Mouse (Mus musculus): ENCODE results near the gene Cnih1.
"Not testable (repeated sequence)": the region's sequence is repeated elsewhere in the genome, so short reads cannot be mapped to it uniquely, and the experiment has no call there.

Gene Cnih1

DNA sequence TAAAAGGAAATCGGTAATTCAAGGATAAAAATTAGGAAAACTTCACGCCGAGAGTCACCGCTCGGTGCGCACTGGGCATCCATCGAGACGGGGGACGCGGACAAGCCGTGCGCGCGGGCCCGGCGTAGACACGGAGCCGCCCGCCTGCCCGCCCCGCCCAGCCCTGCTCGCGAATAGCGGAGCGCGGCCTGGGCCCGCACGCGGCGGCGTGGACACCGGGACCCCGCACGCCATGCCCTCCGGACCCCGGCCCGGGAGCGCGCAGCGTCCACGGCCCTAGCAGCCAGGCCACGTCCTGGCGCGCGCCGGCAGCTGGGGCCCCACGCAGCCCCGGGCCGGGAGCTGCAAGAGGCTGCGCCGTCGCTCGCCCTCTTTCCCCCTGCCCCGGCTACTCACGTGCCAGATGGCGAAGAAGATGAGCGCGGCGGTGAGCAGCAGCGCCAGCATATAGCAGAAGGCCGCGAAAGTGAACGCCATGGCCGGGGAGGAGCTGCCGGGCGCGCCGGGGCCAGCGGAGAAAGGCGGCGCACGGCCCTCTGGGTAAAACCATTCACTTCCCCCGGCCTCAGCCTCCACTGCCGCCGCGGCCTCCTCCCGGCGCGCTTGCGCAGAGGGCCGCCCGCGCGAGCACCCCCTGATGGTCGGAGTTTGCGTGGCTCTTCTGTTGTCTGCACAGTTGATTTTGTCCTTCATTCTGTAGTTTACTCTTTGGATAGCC lies at the start of gene Cnih1:
TSS of gene Cnih1 (minus strand) at position 625 of the 718 bp plus-strand sequence.
- DNase-seq (ENCODE audit: extremely low spot score, low spot score) = peak; percentile 92

GRCm38 (mm10) chr14:46832354-46833272 lies 44.4 kb upstream of the Cnih1 start:
- peak; percentile 18 for DNase-seq (ENCODE audit: extremely low spot score, low spot score)

GRCm38 (mm10) chr14:46831837-46832333 lies 43.7 kb upstream of the Cnih1 start, which contains the start of gene Cgrrf1:
Gene Cgrrf1, plus strand, starts transcription at chr14:46832125.
- DNase-seq (ENCODE audit: extremely low spot score, low spot score) = peak; percentile 95

DNA sequence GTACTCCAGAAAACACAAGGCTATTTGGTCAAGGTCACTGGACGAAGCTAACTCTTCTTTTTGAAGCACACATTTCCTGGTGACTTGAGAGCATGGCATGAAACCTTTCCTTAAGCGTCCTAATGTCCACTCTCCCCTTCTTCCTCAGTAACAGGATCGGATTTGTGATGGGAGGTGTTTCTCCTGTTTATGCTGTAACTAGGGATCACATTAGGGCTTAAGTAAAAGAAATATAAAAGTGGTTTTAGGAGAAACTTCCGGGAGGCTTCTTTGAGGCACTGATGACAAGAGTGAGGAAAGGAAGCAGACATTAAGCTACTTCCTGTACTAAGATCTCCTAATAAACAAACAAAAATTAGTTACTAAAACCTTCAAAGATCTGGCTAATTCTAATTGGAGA lies 43.1 kb upstream of the Cnih1 start:
- no peak for DNase-seq (ENCODE audit: extremely low spot score, low spot score)

- DNase-seq (ENCODE audit: extremely low spot score, low spot score) = no peak
Observed at GRCm38 (mm10) chr14:46827430-46827829, 39.2 kb upstream of the Cnih1 start.

GRCm38 (mm10) chr14:46823996-46824395 lies 35.8 kb upstream of the Cnih1 start:
- no peak for DNase-seq (ENCODE audit: extremely low spot score, low spot score)

DNA sequence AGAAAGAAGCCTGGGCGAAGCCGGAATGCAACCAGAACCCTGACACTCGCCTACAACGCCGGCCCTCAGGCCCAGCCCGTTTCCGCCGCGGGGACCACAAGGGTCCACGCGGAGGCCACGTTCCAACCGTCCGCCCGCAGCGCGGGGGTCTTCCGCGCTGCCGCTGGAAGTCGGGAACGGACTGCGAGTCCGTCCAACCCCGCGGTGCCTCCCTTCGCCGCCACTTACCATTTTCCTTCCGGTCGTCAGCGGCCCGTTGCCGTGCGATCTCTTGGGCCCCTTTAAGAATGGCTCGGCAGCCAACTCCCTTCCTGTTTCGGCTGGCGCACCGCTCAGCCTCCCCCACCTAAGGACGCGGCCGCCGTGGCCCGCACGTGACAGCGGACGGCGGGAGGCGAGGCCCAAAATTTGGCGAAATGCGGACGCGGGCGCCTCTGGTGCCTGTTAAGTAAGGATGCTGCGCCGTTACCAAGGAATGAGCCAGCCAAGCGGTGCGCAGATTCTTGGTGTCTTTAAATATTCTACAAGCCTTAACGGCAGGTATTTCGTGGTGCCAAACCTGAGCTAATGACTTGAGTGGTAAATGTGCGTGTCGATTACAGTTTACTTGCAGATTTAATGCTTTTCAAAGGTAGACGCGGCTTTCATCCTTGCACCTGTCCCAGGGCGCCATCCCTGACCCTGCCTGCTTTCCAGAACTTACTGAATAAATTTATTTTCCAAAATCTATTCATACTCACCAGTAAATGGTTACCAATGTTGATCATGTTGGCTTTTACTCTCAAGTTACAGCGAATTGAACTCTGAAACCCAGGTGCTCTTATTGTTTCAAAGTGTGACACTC lies 33.9 kb upstream of the Cnih1 start, which contains the start of gene Gmfb:
TSS of gene Gmfb (minus strand) at position 370 of the 844 bp plus-strand sequence.
- peak; percentile 94 for DNase-seq (ENCODE audit: extremely low spot score, low spot score)

- DNase-seq (ENCODE audit: extremely low spot score, low spot score) = no peak
Observed at GRCm38 (mm10) chr14:46821271-46821872, 33.2 kb upstream of the Cnih1 start.

GRCm38 (mm10) chr14:46819961-46820360 lies 31.8 kb upstream of the Cnih1 start:
- not testable (repeated sequence) for DNase-seq (ENCODE audit: extremely low spot score, low spot score)

- no peak for DNase-seq (ENCODE audit: extremely low spot score, low spot score)
Observed at GRCm38 (mm10) chr14:46818743-46819142, 30.5 kb upstream of the Cnih1 start.

DNA sequence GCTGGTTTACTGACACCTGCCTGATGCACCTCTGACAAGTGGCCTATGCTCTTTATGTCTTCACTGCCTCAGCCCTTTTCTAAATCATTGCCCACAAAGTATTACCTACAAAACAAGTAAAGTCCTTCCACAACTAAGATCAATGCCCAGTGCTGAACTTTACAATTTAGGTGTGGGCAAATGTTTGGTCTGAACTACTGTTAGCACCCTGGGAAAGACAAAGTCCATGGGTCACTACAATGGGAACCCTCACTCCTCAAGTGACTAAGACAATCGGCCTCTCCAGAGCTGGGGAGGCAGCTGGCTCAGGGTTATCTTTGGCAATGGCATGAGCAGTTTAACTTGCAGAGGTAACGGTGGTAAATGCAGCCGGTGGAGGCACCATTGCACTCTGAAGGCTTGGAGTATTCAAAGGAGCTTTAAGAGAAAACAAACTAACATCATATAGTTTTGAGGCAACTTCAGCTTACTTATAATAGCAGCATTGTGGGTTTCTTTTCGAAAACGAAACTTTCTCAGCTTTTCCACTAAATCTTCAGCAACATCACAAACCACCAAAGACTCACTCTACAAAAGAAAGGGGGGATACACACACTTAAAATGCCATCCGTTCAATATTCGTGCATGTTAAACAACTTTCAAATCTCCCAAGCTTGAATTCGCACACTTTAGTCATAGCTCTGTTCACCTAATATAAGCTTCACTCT lies 28.9 kb upstream of the Cnih1 start:
- no peak for DNase-seq (ENCODE audit: extremely low spot score, low spot score)

- DNase-seq (ENCODE audit: extremely low spot score, low spot score) = no peak
Observed at GRCm38 (mm10) chr14:46815640-46816039, 27.4 kb upstream of the Cnih1 start.

GRCm38 (mm10) chr14:46807927-46808326 lies 19.7 kb upstream of the Cnih1 start:
- DNase-seq (ENCODE audit: extremely low spot score, low spot score) = no peak

DNA sequence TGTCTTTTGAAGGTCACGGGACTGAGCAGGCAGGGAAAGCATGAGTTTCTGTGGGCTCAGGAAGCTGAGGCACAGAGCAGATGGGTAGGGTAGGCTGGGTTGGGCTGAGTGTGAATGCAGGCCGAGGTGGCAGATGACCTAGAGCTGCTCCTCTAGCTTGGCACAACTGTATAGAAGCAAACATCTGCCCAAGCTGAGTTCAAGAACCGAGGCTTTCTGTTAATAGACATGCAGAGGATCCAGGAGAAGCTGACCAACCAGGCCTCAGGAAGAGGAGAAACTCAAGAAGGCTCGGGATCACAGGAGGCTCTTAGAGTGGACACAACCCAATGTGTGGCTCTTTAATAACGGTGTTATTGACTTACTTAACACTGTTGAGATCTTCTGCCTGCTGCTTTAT lies 18.0 kb upstream of the Cnih1 start:
- no peak for DNase-seq (ENCODE audit: extremely low spot score, low spot score)

- no peak for DNase-seq (ENCODE audit: extremely low spot score, low spot score)
Observed at GRCm38 (mm10) chr14:46803791-46804190, 15.6 kb upstream of the Cnih1 start.

- no peak for DNase-seq (ENCODE audit: extremely low spot score, low spot score)
Observed at GRCm38 (mm10) chr14:46803259-46803658, 15.0 kb upstream of the Cnih1 start.

DNA sequence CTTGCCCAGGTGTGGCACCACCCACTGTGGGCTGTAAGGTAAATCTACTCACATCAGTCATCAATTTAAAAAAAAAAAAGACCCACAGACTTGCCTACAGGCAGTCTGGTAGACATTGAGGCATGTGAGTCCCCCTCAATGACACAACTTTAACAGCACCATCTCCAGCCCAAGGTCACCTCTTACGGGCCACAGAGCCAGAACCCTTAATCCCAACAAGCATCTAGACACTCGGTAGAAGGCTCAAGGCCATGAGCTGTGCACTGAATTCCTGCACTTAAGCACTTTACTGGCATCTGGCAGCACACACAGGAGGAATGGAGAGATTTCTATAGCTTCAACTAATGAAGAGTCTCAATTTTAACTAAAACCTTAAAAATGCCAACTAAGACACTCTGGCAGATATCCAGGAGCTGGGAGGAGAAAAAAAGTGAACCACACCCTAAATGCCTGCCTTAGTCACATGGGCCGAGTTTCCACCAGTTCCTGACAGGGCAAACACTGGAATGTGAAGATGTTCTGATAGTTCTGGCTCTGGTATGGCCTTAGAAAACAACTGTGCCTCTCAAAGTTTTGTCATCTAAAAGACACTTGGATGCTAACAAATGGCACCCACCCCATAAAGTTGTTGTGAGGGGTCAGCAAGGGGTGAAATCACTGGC lies 12.6 kb upstream of the Cnih1 start:
- no peak for DNase-seq (ENCODE audit: extremely low spot score, low spot score)

DNA sequence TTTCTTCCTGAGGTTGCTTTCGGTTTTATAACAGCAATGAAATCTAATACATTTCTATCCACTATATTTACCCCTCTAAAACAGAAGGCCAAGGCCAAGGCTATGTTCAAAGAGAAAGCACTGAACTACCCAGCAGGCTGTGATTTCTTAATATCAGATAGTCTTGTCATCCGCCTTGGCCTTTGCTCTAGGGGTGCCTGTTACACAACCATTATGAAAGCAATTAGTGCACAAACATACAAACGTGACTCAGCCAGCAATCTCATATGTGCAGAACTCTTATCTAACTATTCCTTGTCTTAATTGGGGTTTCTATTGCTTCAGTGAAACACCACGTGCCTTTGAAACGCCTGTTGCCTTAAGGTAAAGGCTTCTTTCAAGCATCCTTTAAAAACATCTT lies 5.9 kb upstream of the Cnih1 start:
- DNase-seq (ENCODE audit: extremely low spot score, low spot score) = no peak

GRCm38 (mm10) chr14:46790723-46791122 lies 2.5 kb upstream of the Cnih1 start:
- DNase-seq (ENCODE audit: extremely low spot score, low spot score) = no peak

- no peak for DNase-seq (ENCODE audit: extremely low spot score, low spot score)
Observed at GRCm38 (mm10) chr14:46790303-46790702, 2.1 kb upstream of the Cnih1 start.

Data from neural tube, embryonic 10.5 days (tissue).